Mouse (Mus musculus): ENCODE data around the gene Mon1b. TPM values are rescaled to one million over a fixed set of nuclear protein-coding genes. Genes with fewer than 3 reads are reported as not detected.

Gene Mon1b
- total RNA-seq (2017) = 13.3 to 32.2 TPM (median 20.8 TPM) in 3 replicates

DNA sequence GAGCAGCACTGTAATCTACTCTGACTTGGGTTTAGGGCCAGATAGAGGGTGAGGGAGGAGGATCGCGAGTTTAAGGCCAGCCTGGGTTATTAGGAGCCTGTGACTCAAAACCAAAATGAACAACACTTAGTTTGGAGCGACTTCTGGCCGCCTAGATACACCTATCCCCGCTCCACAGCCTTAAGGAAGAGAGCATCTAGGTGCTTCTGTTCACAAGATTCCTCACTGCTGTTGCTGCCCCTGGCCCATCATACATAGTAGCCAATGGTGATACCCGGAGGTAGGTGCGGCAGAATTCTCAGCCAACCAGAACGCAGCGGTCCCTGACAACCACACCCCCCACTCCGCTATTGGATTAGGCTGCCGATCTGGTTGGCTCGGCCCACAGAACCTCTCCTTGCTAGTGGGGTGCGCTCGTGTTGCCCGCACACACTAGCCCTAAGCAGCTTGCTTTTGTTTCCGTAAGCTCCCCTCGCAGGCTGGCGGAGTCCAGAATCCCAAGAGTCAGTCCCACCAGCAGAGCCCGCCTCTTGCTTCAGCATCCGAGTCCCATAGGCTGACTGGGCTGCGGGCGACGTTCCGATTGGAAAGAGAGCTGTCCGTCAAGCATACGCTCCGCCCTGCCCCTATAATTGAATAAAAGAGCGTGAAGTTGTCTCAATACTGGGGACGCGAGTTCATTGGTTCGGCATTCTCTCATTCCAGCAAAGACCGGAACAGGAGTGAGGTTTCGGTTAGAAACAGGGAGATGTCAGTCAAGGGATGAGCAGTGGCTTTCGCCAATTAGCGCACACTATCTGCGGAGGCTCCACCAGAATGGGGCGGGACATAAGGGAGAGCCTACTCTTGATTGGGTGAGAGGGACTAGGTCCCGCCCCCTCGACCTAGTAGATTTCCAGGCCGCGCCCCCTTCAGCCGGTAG lies at the start of gene Mon1b:
Gene Mon1b, plus strand, starts transcription at position 918 of the 922 bp plus-strand sequence.
- ATAC-seq (replicated peaks; ENCODE audit: insufficient number of reproducible peaks, low FRiP score, low TSS enrichment, poor library complexity, severe bottlenecking) = peak; percentile 85

DNA sequence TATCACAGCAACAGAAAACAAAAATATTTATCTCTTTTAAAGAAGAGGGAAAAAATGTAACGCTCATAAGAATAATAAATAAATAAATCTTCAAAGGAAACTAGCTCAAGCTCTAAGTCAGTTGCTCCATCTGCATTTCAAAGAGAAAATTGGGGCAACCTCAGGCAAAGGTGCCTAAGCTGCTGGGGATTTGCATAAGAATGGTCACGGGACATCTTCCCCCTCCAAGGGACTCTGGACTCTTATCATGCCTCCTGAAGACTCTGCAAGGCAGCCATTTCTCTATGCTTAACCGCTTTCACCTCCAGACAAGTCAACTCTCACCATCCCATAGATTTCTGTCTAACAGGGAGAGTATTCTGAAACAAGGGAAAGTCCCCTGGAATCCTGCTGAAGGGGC lies 37.0 kb upstream of the Mon1b start:
- no peak for ATAC-seq (replicated peaks; ENCODE audit: insufficient number of reproducible peaks, low FRiP score, low TSS enrichment, poor library complexity, severe bottlenecking)

DNA sequence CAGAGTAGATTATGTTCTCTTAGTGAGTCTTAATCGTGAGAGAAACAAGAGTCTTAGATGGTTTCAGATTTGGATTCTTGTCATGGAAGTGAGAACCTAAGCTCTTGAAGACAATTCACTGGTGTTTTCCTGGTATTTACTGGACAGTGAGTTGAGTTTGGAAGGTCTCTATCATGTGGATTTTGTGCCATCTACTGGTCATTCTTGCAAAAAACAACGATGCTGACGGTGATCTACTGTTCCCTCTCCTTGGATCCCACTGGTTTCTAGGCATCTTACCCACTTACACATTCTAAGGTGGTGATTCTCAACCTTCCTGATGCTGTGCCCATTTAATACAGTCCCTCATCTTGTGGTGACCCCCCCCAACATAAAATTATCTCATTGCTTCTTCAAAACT lies 2.8 kb upstream of the Mon1b start:
- ATAC-seq (replicated peaks; ENCODE audit: insufficient number of reproducible peaks, low FRiP score, low TSS enrichment, poor library complexity, severe bottlenecking) = no peak

DNA sequence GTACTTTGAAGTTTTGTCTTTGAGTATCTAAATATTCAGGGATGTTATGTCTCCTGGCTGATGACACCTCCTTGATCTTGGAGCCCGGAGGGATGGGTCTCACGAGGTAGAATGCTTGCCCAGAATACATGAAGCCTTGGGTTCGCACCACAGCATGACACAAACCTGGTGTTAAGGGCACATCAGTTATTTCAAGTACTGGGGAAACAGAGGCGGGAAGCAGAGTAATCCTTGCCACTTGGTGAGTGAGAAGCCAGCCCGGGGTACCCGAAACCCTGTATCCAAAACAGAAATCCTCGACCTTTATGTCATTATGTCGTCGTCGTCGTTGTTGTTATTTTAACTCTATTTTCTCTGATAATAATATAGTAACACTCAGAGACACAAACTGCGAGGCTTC lies 1.2 kb upstream of the Mon1b start:
- ATAC-seq (replicated peaks; ENCODE audit: insufficient number of reproducible peaks, low FRiP score, low TSS enrichment, poor library complexity, severe bottlenecking) = no peak

DNA sequence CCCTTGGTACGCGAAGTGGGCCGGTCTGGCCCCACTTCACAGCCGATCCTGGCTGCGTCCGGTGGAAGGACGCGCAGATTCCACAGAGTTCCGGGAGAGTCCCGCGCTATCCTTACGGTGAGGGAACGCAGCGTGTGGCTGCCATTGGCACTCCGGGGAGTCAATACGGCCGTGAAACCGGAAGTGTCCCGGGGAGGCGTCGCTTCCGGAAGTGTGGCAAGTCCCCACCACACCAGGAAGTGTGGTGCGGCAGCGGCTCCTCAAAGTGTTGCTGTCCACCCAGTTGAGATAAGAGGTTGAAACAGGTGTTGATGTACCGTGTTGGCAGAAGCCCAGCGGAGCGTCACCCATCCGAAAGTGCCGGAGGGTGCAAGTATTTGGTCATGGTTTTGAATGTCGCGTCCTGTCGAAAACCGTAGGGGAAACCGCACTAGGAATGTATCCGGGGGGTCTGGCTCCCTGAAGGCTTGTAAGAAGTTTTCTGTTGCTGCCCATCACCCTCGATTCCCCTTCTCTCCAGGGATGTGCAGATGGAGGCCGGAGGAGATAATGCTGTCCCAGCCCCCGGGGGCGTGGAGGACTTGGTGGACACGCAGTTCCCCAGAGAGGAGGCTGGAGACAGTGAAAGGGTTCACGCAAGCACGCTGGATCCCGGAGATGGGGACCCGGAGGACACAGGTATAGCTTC lies 349 bp downstream of the Mon1b start:
- peak; percentile 64 for ATAC-seq (replicated peaks; ENCODE audit: insufficient number of reproducible peaks, low FRiP score, low TSS enrichment, poor library complexity, severe bottlenecking)

DNA sequence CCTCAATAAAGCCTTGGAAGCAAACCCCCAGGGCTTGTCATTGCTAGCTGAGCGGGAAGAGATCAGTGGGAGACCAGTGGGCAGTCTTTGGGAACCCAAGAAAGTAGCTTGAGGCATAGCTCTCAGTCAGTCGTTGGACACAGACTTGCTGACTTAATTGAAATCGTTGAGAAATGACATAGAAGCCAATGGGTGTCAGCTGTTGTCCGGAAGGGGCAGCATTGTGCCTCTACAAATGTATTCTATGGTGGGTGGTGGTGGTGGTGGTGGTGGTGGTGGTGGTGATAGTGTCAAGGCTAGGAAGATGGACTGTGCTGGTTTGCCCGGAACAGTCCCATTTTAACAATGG lies 867 bp downstream of the Mon1b start:
- no peak for ATAC-seq (replicated peaks; ENCODE audit: insufficient number of reproducible peaks, low FRiP score, low TSS enrichment, poor library complexity, severe bottlenecking)

DNA sequence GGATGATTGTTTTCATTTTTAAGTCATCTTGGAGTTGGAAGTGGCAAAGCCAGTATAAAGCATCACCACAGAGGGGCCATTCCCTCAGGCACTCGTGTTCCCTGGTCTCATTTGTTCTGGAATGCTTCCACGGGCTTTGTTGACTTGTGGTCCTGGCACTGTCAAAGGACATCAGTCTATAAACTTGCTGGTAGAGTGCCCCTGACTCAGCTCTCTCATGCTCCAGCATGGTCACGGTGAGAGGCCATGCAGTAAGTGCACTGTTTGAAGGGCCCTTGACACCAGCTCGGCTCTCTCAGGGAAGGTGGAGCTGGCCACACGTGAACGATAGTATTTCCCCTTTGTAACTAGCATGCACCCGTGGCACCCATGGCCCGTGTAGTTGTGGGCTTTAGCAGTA lies 5.0 kb downstream of the Mon1b start:
- no peak for ATAC-seq (replicated peaks; ENCODE audit: insufficient number of reproducible peaks, low FRiP score, low TSS enrichment, poor library complexity, severe bottlenecking)

DNA sequence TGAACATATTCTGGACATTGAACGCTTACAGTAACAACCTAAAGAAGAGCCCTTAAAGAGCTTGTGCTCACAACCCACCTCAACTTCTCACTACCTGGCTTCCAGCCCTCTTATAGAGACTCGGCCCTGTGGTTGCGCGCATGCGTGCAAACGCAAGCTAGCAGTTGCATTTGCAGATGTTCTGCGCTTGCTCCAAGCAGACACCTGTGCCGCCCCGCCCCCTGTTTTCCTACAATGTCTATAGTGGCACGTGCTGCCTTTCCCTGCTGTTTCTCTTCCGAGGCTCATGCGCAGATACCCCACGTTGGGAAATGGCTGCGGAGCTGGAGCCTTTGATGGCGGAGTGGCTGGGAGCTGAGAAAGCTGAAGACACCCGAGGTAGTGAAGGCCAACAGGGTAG lies 7.5 kb downstream of the Mon1b start, which contains the start of gene Syce1l:
Gene Syce1l, plus strand, starts transcription at position 288 of the 400 bp plus-strand sequence.
- no peak for ATAC-seq (replicated peaks; ENCODE audit: insufficient number of reproducible peaks, low FRiP score, low TSS enrichment, poor library complexity, severe bottlenecking)

DNA sequence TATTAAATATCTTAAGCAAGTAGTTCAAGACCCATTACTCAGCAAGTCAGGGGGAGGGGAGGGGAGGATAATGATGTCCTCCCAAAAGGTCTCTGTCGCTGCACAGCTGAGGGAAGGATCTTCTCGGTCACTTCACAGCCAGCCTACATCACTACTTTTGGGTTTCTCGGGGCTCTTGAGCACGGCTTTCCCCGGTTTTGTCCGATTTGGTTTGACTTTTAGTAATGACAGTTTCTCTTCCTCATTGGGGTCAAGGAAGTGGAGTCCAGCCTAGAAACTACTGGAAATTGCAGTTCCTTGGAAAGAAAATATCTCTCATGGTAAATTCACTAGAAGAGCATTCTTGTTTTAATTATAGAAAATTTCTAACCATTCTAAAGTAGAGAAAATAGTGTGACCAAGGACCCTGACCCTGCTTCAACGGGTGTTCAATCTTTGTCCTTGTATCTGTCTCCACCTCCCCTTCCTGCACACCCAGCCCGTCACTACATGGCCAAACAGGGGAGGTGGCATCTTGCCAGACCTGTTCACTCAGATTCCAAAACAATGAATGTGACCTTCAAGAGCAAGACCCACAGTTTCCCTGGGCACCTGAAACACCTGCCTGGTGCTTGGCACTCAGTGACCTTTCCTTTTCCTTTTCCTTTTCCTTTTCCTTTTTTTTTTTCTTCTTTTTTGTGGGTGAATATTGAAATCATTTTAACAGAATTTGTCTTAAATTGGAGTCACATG lies 8.3 kb downstream of the Mon1b start:
- no peak for ATAC-seq (replicated peaks; ENCODE audit: insufficient number of reproducible peaks, low FRiP score, low TSS enrichment, poor library complexity, severe bottlenecking)

DNA sequence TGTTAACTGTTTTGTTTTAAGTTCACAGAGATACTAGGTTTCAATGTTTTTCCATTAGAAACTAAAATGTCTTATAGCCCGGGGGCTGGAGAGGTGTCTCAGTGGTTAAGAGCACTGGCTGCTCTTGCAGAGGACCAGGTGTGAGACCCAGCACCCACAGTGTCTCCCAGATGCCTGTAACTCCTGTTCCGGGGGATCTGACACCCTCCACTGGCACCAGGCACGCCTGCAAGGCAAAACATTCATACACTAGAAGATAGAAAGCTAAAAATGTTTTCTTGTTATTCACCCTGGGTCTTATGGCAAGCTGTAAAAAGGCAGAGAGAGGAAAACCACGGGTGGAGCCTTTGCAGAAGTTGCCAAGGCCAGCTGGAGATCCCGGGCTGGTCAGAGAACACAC lies 9.8 kb downstream of the Mon1b start:
- ATAC-seq (replicated peaks; ENCODE audit: insufficient number of reproducible peaks, low FRiP score, low TSS enrichment, poor library complexity, severe bottlenecking) = no peak

DNA sequence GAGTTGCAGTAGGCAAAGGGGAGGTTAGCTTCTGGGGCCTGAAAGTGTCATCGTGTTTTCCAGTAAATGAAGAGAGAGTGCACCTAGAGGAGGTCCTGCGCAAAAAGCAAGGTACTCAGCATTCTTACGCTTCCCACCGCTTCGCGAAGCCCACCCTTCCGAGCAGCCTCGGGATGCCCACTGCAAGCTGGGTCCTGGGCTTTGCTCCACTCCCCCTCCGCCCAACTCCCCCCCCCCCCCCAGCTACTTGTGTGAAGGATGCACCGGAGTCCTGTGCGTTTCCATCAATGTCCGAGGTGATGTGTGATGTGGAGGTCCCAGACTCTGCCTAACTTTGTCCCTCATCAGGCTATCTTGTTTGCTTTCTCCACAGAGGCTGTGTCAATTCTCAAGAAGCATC lies 17.1 kb downstream of the Mon1b start:
- ATAC-seq (replicated peaks; ENCODE audit: insufficient number of reproducible peaks, low FRiP score, low TSS enrichment, poor library complexity, severe bottlenecking) = no peak

DNA sequence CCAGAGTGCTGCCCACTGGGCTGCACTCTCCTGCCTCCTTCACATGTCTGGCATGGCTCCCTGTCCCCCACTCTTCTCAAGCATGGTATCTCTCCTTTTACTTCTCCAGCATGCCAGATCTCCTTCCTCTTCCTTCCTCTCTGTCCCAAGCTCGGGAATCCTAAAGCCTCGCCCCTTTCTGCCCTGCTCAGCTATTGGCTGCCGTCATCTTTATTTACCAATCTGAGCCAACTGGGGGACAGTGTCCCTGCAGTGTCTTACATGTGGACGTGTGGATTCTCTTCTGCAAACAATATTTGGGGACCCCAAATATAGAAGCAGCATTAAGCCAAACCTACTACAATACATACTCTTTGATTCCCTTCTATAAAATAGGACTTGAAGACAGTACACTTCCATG lies 17.8 kb downstream of the Mon1b start:
- ATAC-seq (replicated peaks; ENCODE audit: insufficient number of reproducible peaks, low FRiP score, low TSS enrichment, poor library complexity, severe bottlenecking) = no peak

DNA sequence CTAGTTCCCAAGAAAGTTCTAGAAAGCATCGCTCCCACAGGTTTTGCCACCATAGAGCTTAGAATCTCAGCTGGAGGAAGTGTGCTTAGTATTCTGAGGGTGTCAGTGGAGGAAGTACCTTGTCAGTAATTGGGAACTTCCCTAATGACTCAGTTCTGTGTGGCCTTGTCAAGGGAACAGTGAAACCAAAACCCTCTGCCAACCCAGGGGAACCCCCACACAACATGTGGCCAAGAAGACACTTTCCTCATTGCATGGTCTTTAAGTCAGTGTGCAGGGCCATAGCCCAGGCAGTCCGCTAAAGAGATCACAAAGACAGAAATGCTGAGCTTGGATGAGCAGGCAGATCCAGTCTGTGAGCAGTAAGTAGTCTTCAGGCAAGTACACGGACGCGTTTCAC lies 20.8 kb downstream of the Mon1b start:
- ATAC-seq (replicated peaks; ENCODE audit: insufficient number of reproducible peaks, low FRiP score, low TSS enrichment, poor library complexity, severe bottlenecking) = peak; percentile 90

DNA sequence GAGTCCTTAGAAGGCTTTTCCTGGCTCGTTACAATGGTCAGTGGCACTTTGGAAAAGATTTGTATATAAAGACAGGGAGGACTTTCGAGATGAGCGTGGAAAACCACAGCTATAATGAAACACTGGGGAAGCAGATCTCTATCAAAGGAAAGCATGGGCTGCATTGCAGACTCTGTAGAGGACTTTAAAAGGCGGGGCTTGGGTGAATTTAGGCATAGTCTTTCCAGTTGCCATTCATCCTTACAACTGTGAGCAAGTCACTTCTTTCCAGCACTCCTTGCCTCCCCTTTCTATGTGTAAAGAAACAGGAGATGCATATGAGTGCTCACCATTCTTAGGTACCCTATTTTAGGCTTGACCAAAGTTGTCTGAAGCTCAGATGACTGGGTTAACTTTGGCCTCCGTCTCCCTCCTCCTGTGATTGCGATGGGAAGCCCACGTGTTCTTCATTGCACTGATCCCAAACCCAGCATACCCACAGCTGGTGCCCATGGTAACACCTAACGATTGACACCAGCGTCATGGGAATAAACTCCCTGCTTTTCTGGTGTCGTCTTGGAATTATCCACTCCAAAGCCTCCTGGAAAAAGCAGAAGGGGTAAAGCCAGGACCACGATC lies 21.4 kb downstream of the Mon1b start:
- no peak for ATAC-seq (replicated peaks; ENCODE audit: insufficient number of reproducible peaks, low FRiP score, low TSS enrichment, poor library complexity, severe bottlenecking)

DNA sequence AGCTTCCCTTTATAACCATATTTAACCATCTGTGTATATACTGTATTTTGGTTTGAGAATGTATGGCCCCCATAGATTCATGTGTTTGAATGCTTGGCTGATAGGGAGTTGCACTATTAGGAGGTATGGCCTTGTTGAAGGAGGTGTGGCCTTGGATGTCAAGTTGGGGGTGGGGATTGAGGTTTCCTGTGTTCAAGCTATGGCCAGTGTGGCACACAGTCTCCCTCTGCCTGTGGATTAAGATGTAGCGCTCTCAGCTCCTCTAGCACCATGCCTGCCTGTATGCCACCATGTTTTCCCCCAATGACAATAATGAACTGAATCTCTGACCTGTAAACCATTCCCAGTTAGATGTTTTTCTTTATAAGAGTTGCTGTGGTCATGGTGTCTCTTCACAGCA lies 24.7 kb downstream of the Mon1b start:
- no peak for ATAC-seq (replicated peaks; ENCODE audit: insufficient number of reproducible peaks, low FRiP score, low TSS enrichment, poor library complexity, severe bottlenecking)

DNA sequence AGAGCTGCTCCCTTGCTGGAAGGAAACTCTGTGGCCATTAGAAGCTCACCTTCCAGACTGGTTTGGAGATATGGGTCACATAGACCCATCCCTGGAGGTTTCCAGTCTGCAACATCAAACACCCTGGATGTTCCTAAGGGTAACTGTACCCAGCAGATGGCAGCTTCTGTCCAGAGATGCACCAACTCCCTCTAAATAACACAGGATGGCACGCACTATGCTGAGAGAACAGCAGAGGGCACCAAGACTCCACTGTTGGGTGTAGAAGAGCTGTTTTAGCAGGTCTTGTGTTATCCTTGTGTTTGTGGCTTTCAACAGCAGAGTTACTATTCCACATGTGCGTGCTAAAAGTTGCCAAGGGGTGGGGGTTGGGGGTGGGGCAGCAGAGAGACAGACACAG lies 29.2 kb downstream of the Mon1b start:
- ATAC-seq (replicated peaks; ENCODE audit: insufficient number of reproducible peaks, low FRiP score, low TSS enrichment, poor library complexity, severe bottlenecking) = peak; percentile 57; the same call in 1 of the 2 replicates

DNA sequence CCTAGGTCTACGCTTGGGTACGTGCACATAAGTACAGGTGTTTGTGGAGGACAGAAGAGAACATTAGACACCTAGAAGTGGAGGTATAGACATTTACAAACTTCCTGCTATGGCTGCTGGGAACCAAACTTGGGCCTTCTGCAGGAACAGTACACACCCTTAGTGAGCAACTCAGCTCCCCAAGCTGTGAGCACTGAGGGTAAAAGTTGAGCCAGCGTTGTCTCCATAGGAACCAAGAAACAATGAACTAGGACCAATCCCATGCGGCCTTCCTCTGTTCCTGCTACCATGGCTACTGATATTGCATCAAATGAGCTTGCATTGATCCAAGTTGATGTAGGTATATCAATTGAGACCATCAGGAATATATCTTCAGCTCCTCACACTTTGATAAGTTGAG lies 29.6 kb downstream of the Mon1b start:
- no peak for ATAC-seq (replicated peaks; ENCODE audit: insufficient number of reproducible peaks, low FRiP score, low TSS enrichment, poor library complexity, severe bottlenecking)

DNA sequence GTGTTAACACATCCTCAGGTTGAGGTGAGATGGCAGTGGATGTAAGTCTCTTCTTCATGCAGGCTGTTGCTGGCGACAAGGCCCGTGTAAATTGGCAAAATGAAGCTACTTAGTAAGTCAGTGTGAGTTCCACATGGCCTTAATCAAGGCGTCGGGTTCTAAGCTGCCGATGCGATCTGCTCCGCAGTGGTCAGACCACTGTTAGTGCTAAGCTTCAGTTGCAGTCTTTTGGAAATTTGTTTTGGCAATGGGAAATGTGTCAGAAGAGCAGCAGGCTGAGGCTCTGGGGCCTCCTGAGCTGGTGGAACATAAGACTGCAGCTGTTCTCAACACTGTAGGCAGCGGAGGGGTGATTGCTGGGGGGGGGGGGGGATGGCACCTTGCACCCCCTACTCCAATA lies 30.6 kb downstream of the Mon1b start:
- no peak for ATAC-seq (replicated peaks; ENCODE audit: insufficient number of reproducible peaks, low FRiP score, low TSS enrichment, poor library complexity, severe bottlenecking)

All from monocyte, adult 5-6 weeks (primary cell).